ENCODE assay signal across 8 mouse cellular contexts in genomic region chr1:136458691-136459245, GRCm38 (mm10). TPM values are rescaled to one million over a fixed set of nuclear protein-coding genes. Genes with fewer than 3 reads are reported as not detected.
DNase-seq lines count a peak whose midpoint lies in the region; ATAC-seq and TF ChIP-seq lines count a peak whose summit lies in the region.
"Had no signal": no experiment of that assay in that cellular context is flagged by ENCODE, and none has a peak within 500 bp of the region (broad histone marks: within the 10 kb centered on the region; RNA-seq: fewer than 3 reads in every experiment).

No protein-coding gene starts in this region.

- TF ChIP-seq CTCF in E14TG2a.4 (conservative IDR thresholded peaks at IDR 0.05; ENCODE audit: low read length) = peak; percentile 66

- no peak overlapping the region for H3K27ac ChIP-seq in midbrain, embryonic 11.5 days (ENCODE audit: low read depth, low read length)
- H3K27ac ChIP-seq: neural tube, embryonic 12.5 days had no signal

- H3K9me3 ChIP-seq in E14TG2a.4 (ENCODE audit: low read length) = no peaks in the 10 kb centered on the region
- H3K9me3 ChIP-seq in midbrain, embryonic 11.5 days (ENCODE audit: control insufficient read depth, low read length) = no peaks in the 10 kb centered on the region
- H3K9me3 ChIP-seq: neural tube, embryonic 12.5 days had no signal

- H3K9ac ChIP-seq in midbrain, embryonic 11.5 days (ENCODE audit: low read length) = no peak overlapping the region
- H3K9ac ChIP-seq: neural tube, embryonic 12.5 days had no signal

- DNase-seq in layer of hippocampus, postnatal 10 days (ENCODE audit: low spot score in 2 of 2) = peak; percentile 18 to 28
- DNase-seq in layer of hippocampus, postnatal 36 days = no peak
- peak; percentile 30 for DNase-seq in T-cell, adult 2 months (ENCODE audit: low spot score)
- peak; percentile 96 for DNase-seq in midbrain, embryonic 11.5 days (ENCODE audit: low spot score, missing footprints)
- DNase-seq in urinary bladder, postnatal 36 days (ENCODE audit: low spot score in 2 of 2) = no peak

- H3K4me1 ChIP-seq in E14TG2a.4 (replicated peaks; ENCODE audit: low read depth, low read length) = peaks cover 29% of the 10 kb centered on the region
- no peaks in the 10 kb centered on the region for H3K4me1 ChIP-seq in midbrain, embryonic 11.5 days (ENCODE audit: control insufficient read depth, insufficient read depth, low read length)
- H3K4me1 ChIP-seq: neural tube, embryonic 12.5 days had no signal

- no peaks in the 10 kb centered on the region for H3K36me3 ChIP-seq in E14TG2a.4 (ENCODE audit: insufficient read depth, low read length)
- H3K36me3 ChIP-seq in midbrain, embryonic 11.5 days (ENCODE audit: control insufficient read depth, insufficient read depth, low read length) = no peaks in the 10 kb centered on the region
- H3K36me3 ChIP-seq: neural tube, embryonic 12.5 days had no signal

- 33% methylated on average over 9 of the region's 9 CpGs for WGBS in midbrain, embryonic 11.5 days

- peak; percentile 76 for ATAC-seq in erythroblast, adult 5-6 weeks (replicated peaks; ENCODE audit: low FRiP score, poor library complexity, severe bottlenecking)
- no peak for ATAC-seq in midbrain, embryonic 11.5 days (ENCODE audit: low FRiP score)

- no peak overlapping the region for H3K4me2 ChIP-seq in midbrain, embryonic 11.5 days
- H3K4me2 ChIP-seq: neural tube, embryonic 12.5 days had no signal

- no peak overlapping the region for H3K4me3 ChIP-seq in E14TG2a.4 (replicated peaks; ENCODE audit: low read length)
- H3K4me3 ChIP-seq in midbrain, embryonic 11.5 days (ENCODE audit: low read depth, low read length) = no peak overlapping the region
- H3K4me3 ChIP-seq: neural tube, embryonic 12.5 days had no signal

- H3K27me3 ChIP-seq in E14TG2a.4 (ENCODE audit: insufficient read depth, low read length) = peaks cover 7% of the 10 kb centered on the region
- no peaks in the 10 kb centered on the region for H3K27me3 ChIP-seq in midbrain, embryonic 11.5 days (ENCODE audit: control insufficient read depth, insufficient read depth, low read length)
- H3K27me3 ChIP-seq: neural tube, embryonic 12.5 days had no signal

RNA-seq across cellular contexts. Expression of gene Kif14, which starts 7.4 kb away (rescaled TPM):
- 1 to 10 TPM; 1.4 to 1.6 TPM for total RNA-seq in layer of hippocampus, postnatal 10 days (2021)
- under 1 TPM; 0.20 to 0.25 TPM for total RNA-seq in layer of hippocampus, postnatal 36 days (2021)
- 5.8 and 20.1 TPM in 2 replicates for total RNA-seq in erythroblast, adult 5-6 weeks (2015; ENCODE audit: low replicate concordance)
- total RNA-seq in erythroblast, adult 5-6 weeks (2017; ENCODE audit: low replicate concordance) = 18.7 and 26.9 TPM in 2 replicates
- polyA plus RNA-seq in midbrain, embryonic 11.5 days (2014; fragmentation: Nextera tagmentation; extraction: Ambion mirVana) = 7.4 and 8.0 TPM in 2 replicates

RNA-seq across cellular contexts. Expression of gene Ddx59, which starts 43.7 kb away (rescaled TPM):
- 10 to 100 TPM; 10.2 to 10.9 TPM for total RNA-seq in layer of hippocampus, postnatal 10 days (2021)
- total RNA-seq in layer of hippocampus, postnatal 36 days (2021) = 1 to 10 TPM; 7.5 to 8.3 TPM
- 0.58 and 10.7 TPM in 2 replicates for total RNA-seq in erythroblast, adult 5-6 weeks (2015; ENCODE audit: low replicate concordance)
- 3.9 and 6.7 TPM in 2 replicates for total RNA-seq in erythroblast, adult 5-6 weeks (2017; ENCODE audit: low replicate concordance)
- 20.3 and 20.5 TPM in 2 replicates for polyA plus RNA-seq in midbrain, embryonic 11.5 days (2014; fragmentation: Nextera tagmentation; extraction: Ambion mirVana)

Comparison
In these comparisons a context has a peak if more than half of its experiments do, and no peak if none do; other contexts are left out.
1. DNase-seq: peak in layer of hippocampus, postnatal 10 days (2 of 2), T-cell, adult 2 months (single experiment) and midbrain, embryonic 11.5 days (single experiment); none in layer of hippocampus, postnatal 36 days (0 of 2) and urinary bladder, postnatal 36 days (0 of 2).